Mouse (Mus musculus) macrophage (primary cell): ENCODE measurements at regions not wholly inside any gene's neighbourhood (a gene's known extent, or its start where the extent isn't known, plus 50 kb on each side); places are given as distances from the start of the nearest gene placed in this dataset.

Experiments
- H3K27ac ChIP-seq: fragments of 350-480 bp; formaldehyde crosslinking; 2 replicates; pipeline ENCODE4 v1.9.0; 2021
- H3K36me3 ChIP-seq: fragments of 350-480 bp; formaldehyde crosslinking; 2 replicates; pipeline ENCODE4 v1.9.0; 2021; ENCODE audit errors: inconsistent target
- H3K4me3 ChIP-seq: fragments of 350-480 bp; formaldehyde crosslinking; 2 replicates; pipeline ENCODE4 v1.9.0; 2021; ENCODE audit errors: inconsistent target
- H3K79me2 ChIP-seq: fragments of 350-480 bp; formaldehyde crosslinking; 2 replicates; pipeline ENCODE4 v1.9.0; 2021; ENCODE audit errors: inconsistent target
- WGBS: methylation state at CpG from one replicate; pipeline ENCODE4 v1.1.7; 2026; ENCODE audit warnings: inconsistent platforms; ENCODE audit not compliant: missing documents; 5-methylcytosine and 5-hydroxymethylcytosine counted together

- H3K4me3 ChIP-seq, result no peak overlapping the region
- 48% methylated on average over 9 of the region's 9 CpGs for WGBS
- no peaks in the 10 kb centered on the region for H3K79me2 ChIP-seq
- H3K36me3 ChIP-seq, result no peaks in the 10 kb centered on the region
- peak overlapping the region; percentile 97 for H3K27ac ChIP-seq
Observed at GRCm38 (mm10) chr8:46934898-46935297, 51.8 kb upstream of the Enpp6 start.

- no peaks in the 10 kb centered on the region for H3K36me3 ChIP-seq
- peak overlapping the region; percentile 97 for H3K27ac ChIP-seq
- H3K79me2 ChIP-seq, result no peaks in the 10 kb centered on the region
- no peak overlapping the region for H3K4me3 ChIP-seq
- 57% methylated on average over 8 of the region's 8 CpGs for whole genome bisulfite sequencing
Observed at GRCm38 (mm10) chr8:46936039-46936438, 50.6 kb upstream of the Enpp6 start.
